Mouse (Mus musculus): Measurements from ENCODE around the gene C9. TPM values are rescaled to one million over a fixed set of nuclear protein-coding genes. Genes with fewer than 3 reads are reported as not detected.

Gene C9
- total and polyA plus RNA-seq, 3 experiments: not detected

- Histone ChIP-seq H3K4me3 (replicated peaks in 1 of 3; ENCODE audit: low read depth in 2 of 3, low read length in 2 of 3, poor library complexity in 1 of 3) (no peak overlapping the region), H3K9me3 (replicated peaks; ENCODE audit: low read length) (no peaks in the 10 kb centered on the region), H3K9ac (ENCODE audit: insufficient read depth, low read depth) (no peak overlapping the region), H3K79me2 (replicated peaks; ENCODE audit: control insufficient read depth, extremely low read depth, insufficient read depth, poor library complexity, severe bottlenecking) (no peaks in the 10 kb centered on the region), H3K36me3 (replicated peaks in 1 of 2; ENCODE audit: control insufficient read depth in 1 of 2, insufficient read depth in 1 of 2, low read length in 1 of 2) (no peaks in the 10 kb centered on the region), H3K4me1 (ENCODE audit: control insufficient read depth in 1 of 2, insufficient read depth in 2 of 2) (peaks cover 2 to 21% of the 10 kb centered on the region in 2 experiments; a peak in 2 of 4 replicates), H3K27me3 (replicated peaks) (no peaks in the 10 kb centered on the region), H3K27ac (ENCODE audit: insufficient read depth, low read depth) (no peak overlapping the region), H3K4me2 (ENCODE audit: insufficient read depth, low read depth, poor library complexity, severe bottlenecking) (no peak overlapping the region)
- dilution Hi-C loops (cut with MboI; ENCODE audit: extremely low pct_ligation_motif_present, extremely low pct_unique_long_range_greater_than_20kb, low sequenced_read_pairs) (no loop called here), in situ Hi-C loops (cut with MboI; ENCODE audit: low pct_ligation_motif_present, low pct_unique_long_range_greater_than_20kb, low sequenced_read_pairs) (no loop called here)
- TF ChIP-seq ELF1 (IDR thresholded peaks at IDR 0.05; ENCODE audit: low read depth, low read length): no peak
- TF ChIP-seq TCF12 (IDR thresholded peaks at IDR 0.05; ENCODE audit: low read depth, low read length): no peak
- TF ChIP-seq USF1 (IDR thresholded peaks at IDR 0.05; ENCODE audit: low read depth, low read length): no peak
- TF ChIP-seq RCOR1 (conservative IDR thresholded peaks at IDR 0.05; ENCODE audit: low read depth, low read length): no peak
- TF ChIP-seq IRF4 (IDR thresholded peaks at IDR 0.05; ENCODE audit: low read depth, low read length): no peak
- TF ChIP-seq EP300 (IDR thresholded peaks at IDR 0.05; ENCODE audit: low read length): no peak
- TF ChIP-seq MAFK (IDR thresholded peaks at IDR 0.05; ENCODE audit: insufficient replicate concordance, low read length): no peak
- no peak for TF ChIP-seq JUN (IDR thresholded peaks at IDR 0.05; ENCODE audit: insufficient read depth, low read depth, low read length)
- TF ChIP-seq TBP (conservative IDR thresholded peaks at IDR 0.05; ENCODE audit: low read depth, low read length): no peak
- no peak for TF ChIP-seq BHLHE40 (IDR thresholded peaks at IDR 0.05; ENCODE audit: low read depth, low read length)
- no peak for TF ChIP-seq MAX (IDR thresholded peaks at IDR 0.05; ENCODE audit: low read length)
- no peak for TF ChIP-seq RAD21 (IDR thresholded peaks at IDR 0.05; ENCODE audit: low read depth, low read length)
- DNase-seq (ENCODE audit: extremely low read depth): no peak
These were observed 79.7 kb downstream of the C9 start for GRCm38 (mm10) chr15:6524801-6525200.

GRCm38 (mm10) chr15:6525386-6525785 is 80.3 kb downstream of the C9 start:
- Histone ChIP-seq H3K9ac (ENCODE audit: insufficient read depth, low read depth) (no peak overlapping the region), H3K4me2 (ENCODE audit: insufficient read depth, low read depth, poor library complexity, severe bottlenecking) (no peak overlapping the region), H3K4me1 (ENCODE audit: control insufficient read depth in 1 of 2, insufficient read depth in 2 of 2) (peaks cover 2 to 15% of the 10 kb centered on the region in 2 experiments; a peak in 2 of 4 replicates), H3K36me3 (replicated peaks in 1 of 2; ENCODE audit: control insufficient read depth in 1 of 2, insufficient read depth in 1 of 2, low read length in 1 of 2) (no peaks in the 10 kb centered on the region), H3K9me3 (replicated peaks; ENCODE audit: low read length) (no peaks in the 10 kb centered on the region), H3K4me3 (replicated peaks in 1 of 3; ENCODE audit: low read depth in 2 of 3, low read length in 2 of 3, poor library complexity in 1 of 3) (no peak overlapping the region), H3K27ac (ENCODE audit: insufficient read depth, low read depth) (no peak overlapping the region), H3K79me2 (replicated peaks; ENCODE audit: control insufficient read depth, extremely low read depth, insufficient read depth, poor library complexity, severe bottlenecking) (no peaks in the 10 kb centered on the region), H3K27me3 (replicated peaks) (no peaks in the 10 kb centered on the region)
- no peak for TF ChIP-seq MAX (IDR thresholded peaks at IDR 0.05; ENCODE audit: low read length)
- no peak for TF ChIP-seq ZC3H11A (IDR thresholded peaks at IDR 0.05; ENCODE audit: low read depth, low read length)
- TF ChIP-seq NRF1 (IDR thresholded peaks at IDR 0.05; ENCODE audit: low read depth, low read length): no peak
- TF ChIP-seq ETS1 (conservative IDR thresholded peaks at IDR 0.05; ENCODE audit: low read depth, low read length): no peak
- no peak for TF ChIP-seq NELFE (IDR thresholded peaks at IDR 0.05; ENCODE audit: low read depth, low read length)
- TF ChIP-seq CHD2 (IDR thresholded peaks at IDR 0.05; ENCODE audit: low read length): no peak
- no peak for TF ChIP-seq GABPA (IDR thresholded peaks at IDR 0.05; ENCODE audit: insufficient replicate concordance, low read depth, low read length)
- no peak for TF ChIP-seq TBP (conservative IDR thresholded peaks at IDR 0.05; ENCODE audit: low read depth, low read length)
- no peak for TF ChIP-seq POLR2AphosphoS2 (IDR thresholded peaks at IDR 0.05; ENCODE audit: low read depth, low read length)
- no peak for TF ChIP-seq MAZ (IDR thresholded peaks at IDR 0.05; ENCODE audit: low read depth, low read length)
- TF ChIP-seq RCOR1 (conservative IDR thresholded peaks at IDR 0.05; ENCODE audit: low read depth, low read length): no peak
- no peak for TF ChIP-seq POLR2A (IDR thresholded peaks at IDR 0.05; ENCODE audit: low read depth, low read length)
- no peak for TF ChIP-seq RAD21 (IDR thresholded peaks at IDR 0.05; ENCODE audit: low read depth, low read length)
- no peak for DNase-seq (ENCODE audit: extremely low read depth)
- dilution Hi-C loops (cut with MboI; ENCODE audit: extremely low pct_ligation_motif_present, extremely low pct_unique_long_range_greater_than_20kb, low sequenced_read_pairs) (no loop called here), in situ Hi-C loops (cut with MboI; ENCODE audit: low pct_ligation_motif_present, low pct_unique_long_range_greater_than_20kb, low sequenced_read_pairs) (no loop called here)
